Mouse (Mus musculus): ENCODE results near the gene Tagln2.

GRCm38 (mm10) chr1:172514551-172515268 lies 14.9 kb downstream of the Tagln2 start:
- TF ChIP-seq CTCF (conservative IDR thresholded peaks at IDR 0.05; ENCODE audit: low read length) (no peak), POU5F1 (IDR thresholded peaks at IDR 0.05; ENCODE audit: borderline replicate concordance, low read length) (no peak), NANOG (IDR thresholded peaks at IDR 0.05; ENCODE audit: borderline replicate concordance, low read length) (no peak)
